Mouse (Mus musculus) kidney, postnatal 25 days (tissue): ENCODE measurements around the gene Abcc4.
A peak's percentile ranks its signal among the peaks of the same experiment; 100 is the strongest.

Experiments
- DNase-seq, 2 experiments: peaks; one replicate each; pipeline ENCODE4 v3.0.0; 2021; ENCODE audit warnings: mixed read lengths in 2 of 2

Abcc4 gene

GRCm38 (mm10) chr14:118638447-118639275 lies 67.4 kb downstream of the Abcc4 start:
- DNase-seq, result peak in 1 of 2 experiments; percentile 27

- peak; percentile 91 to 95 for DNase-seq
Observed at GRCm38 (mm10) chr14:118635493-118636183, 70.4 kb downstream of the Abcc4 start.

GRCm38 (mm10) chr14:118629649-118630048 lies 76.4 kb downstream of the Abcc4 start:
- peak in 1 of 2 experiments; percentile 22 for DNase-seq

GRCm38 (mm10) chr14:118621449-118621789 lies 84.6 kb downstream of the Abcc4 start:
- peak; percentile 39 for DNase-seq

GRCm38 (mm10) chr14:118620773-118621448 lies 85.1 kb downstream of the Abcc4 start:
- peak in 1 of 2 experiments; percentile 3 for DNase-seq

- peak; percentile 58 to 72 for DNase-seq
Observed at GRCm38 (mm10) chr14:118616698-118617311, 89.2 kb downstream of the Abcc4 start.

- no peak for DNase-seq
Observed at GRCm38 (mm10) chr14:118613734-118614133, 92.3 kb downstream of the Abcc4 start.

GRCm38 (mm10) chr14:118611714-118612113 lies 94.3 kb downstream of the Abcc4 start:
- no peak for DNase-seq

GRCm38 (mm10) chr14:118610786-118611185 lies 95.2 kb downstream of the Abcc4 start:
- DNase-seq, result no peak

GRCm38 (mm10) chr14:118608816-118609465 lies 97.1 kb downstream of the Abcc4 start:
- no peak for DNase-seq

- no peak for DNase-seq
Observed at GRCm38 (mm10) chr14:118608317-118608716, 97.7 kb downstream of the Abcc4 start.

- DNase-seq, result peak in 1 of 2 experiments; percentile 10
Observed at GRCm38 (mm10) chr14:118606476-118606875, 99.5 kb downstream of the Abcc4 start.

- no peak for DNase-seq
Observed at GRCm38 (mm10) chr14:118604903-118605302, 101.1 kb downstream of the Abcc4 start.

GRCm38 (mm10) chr14:118602031-118602430 lies 104.0 kb downstream of the Abcc4 start:
- DNase-seq, result no peak

- DNase-seq, result no peak
Observed at GRCm38 (mm10) chr14:118600746-118601145, 105.3 kb downstream of the Abcc4 start.

- DNase-seq, result no peak
Observed at GRCm38 (mm10) chr14:118598757-118599156, 107.3 kb downstream of the Abcc4 start.

- DNase-seq, result no peak
Observed at GRCm38 (mm10) chr14:118594463-118594862, 111.6 kb downstream of the Abcc4 start.

- peak; percentile 75 to 83 for DNase-seq
Observed at GRCm38 (mm10) chr14:118591477-118592403, 114.3 kb downstream of the Abcc4 start.

- no peak for DNase-seq
Observed at GRCm38 (mm10) chr14:118582333-118582941, 123.6 kb downstream of the Abcc4 start.

- DNase-seq, result no peak
Observed at GRCm38 (mm10) chr14:118581673-118582072, 124.3 kb downstream of the Abcc4 start.
